Mouse (Mus musculus): ENCODE measurements around the gene Col28a1. TPM values are rescaled to one million over a fixed set of nuclear protein-coding genes. Genes with fewer than 3 reads are reported as not detected.

Col28a1 gene
- polyA plus RNA-seq, 1 experiment from 2014 or later, result 0.04 TPM

GRCm38 (mm10) chr6:8160001-8160400 lies 32.4 kb downstream of the Col28a1 start:
- no peak overlapping the region for H3K27ac ChIP-seq (replicated peaks in 1 of 2; ENCODE audit: control insufficient read depth in 1 of 2, insufficient read depth in 1 of 2, low read depth in 2 of 2, low read length in 2 of 2)
- no peak overlapping the region for H3K4me2 ChIP-seq (ENCODE audit: low read length)
- no peaks in the 10 kb centered on the region for H3K36me3 ChIP-seq (ENCODE audit: control insufficient read depth, insufficient read depth, low read length)
- no peak overlapping the region for H3K9ac ChIP-seq (ENCODE audit: low read length)
- 62% methylated on average over 2 of the region's 2 CpGs for WGBS
- H3K4me3 ChIP-seq (ENCODE audit: control insufficient read depth in 1 of 2, insufficient read depth in 1 of 2, low read depth in 1 of 2, low read length in 2 of 2), result no peak overlapping the region
- H3K9me3 ChIP-seq (ENCODE audit: control insufficient read depth, low read length), result no peaks in the 10 kb centered on the region
- no peak for ATAC-seq (ENCODE audit: insufficient number of reproducible peaks, insufficient read depth, low FRiP score, low read depth)
- H3K27me3 ChIP-seq (ENCODE audit: control insufficient read depth, insufficient read depth, low read length), result no peaks in the 10 kb centered on the region
- H3K4me1 ChIP-seq (ENCODE audit: control insufficient read depth in 2 of 2, insufficient read depth in 2 of 2, low read length in 2 of 2), result peaks cover 0 to 4% of the 10 kb centered on the region in 2 experiments; a peak in 1 of 4 replicates

- ATAC-seq (ENCODE audit: insufficient number of reproducible peaks, insufficient read depth, low FRiP score, low read depth), result no peak
- H3K4me3 ChIP-seq (ENCODE audit: control insufficient read depth in 1 of 2, insufficient read depth in 1 of 2, low read depth in 1 of 2, low read length in 2 of 2), result no peak overlapping the region
- no peaks in the 10 kb centered on the region for H3K36me3 ChIP-seq (ENCODE audit: control insufficient read depth, insufficient read depth, low read length)
- no peak overlapping the region for H3K9ac ChIP-seq (ENCODE audit: low read length)
- H3K9me3 ChIP-seq (ENCODE audit: control insufficient read depth, low read length), result no peaks in the 10 kb centered on the region
- H3K27me3 ChIP-seq (ENCODE audit: control insufficient read depth, insufficient read depth, low read length), result no peaks in the 10 kb centered on the region
- peaks cover 0 to 4% of the 10 kb centered on the region in 2 experiments; a peak in 1 of 4 replicates for H3K4me1 ChIP-seq (ENCODE audit: control insufficient read depth in 2 of 2, insufficient read depth in 2 of 2, low read length in 2 of 2)
- no peak overlapping the region for H3K27ac ChIP-seq (replicated peaks in 1 of 2; ENCODE audit: control insufficient read depth in 1 of 2, insufficient read depth in 1 of 2, low read depth in 2 of 2, low read length in 2 of 2)
- H3K4me2 ChIP-seq (ENCODE audit: low read length), result no peak overlapping the region
These were observed 35.3 kb downstream of the Col28a1 start for GRCm38 (mm10) chr6:8157121-8157520.

GRCm38 (mm10) chr6:8152551-8153361 lies 39.7 kb downstream of the Col28a1 start:
- no peak for ATAC-seq (ENCODE audit: insufficient number of reproducible peaks, insufficient read depth, low FRiP score, low read depth)
- no peak overlapping the region for H3K27ac ChIP-seq (replicated peaks in 1 of 2; ENCODE audit: control insufficient read depth in 1 of 2, insufficient read depth in 1 of 2, low read depth in 2 of 2, low read length in 2 of 2)
- H3K9ac ChIP-seq (ENCODE audit: low read length), result no peak overlapping the region
- no peaks in the 10 kb centered on the region for H3K4me1 ChIP-seq (ENCODE audit: control insufficient read depth in 2 of 2, insufficient read depth in 2 of 2, low read length in 2 of 2)
- no peak overlapping the region for H3K4me2 ChIP-seq (ENCODE audit: low read length)
- H3K4me3 ChIP-seq (ENCODE audit: control insufficient read depth in 1 of 2, insufficient read depth in 1 of 2, low read depth in 1 of 2, low read length in 2 of 2), result no peak overlapping the region
- H3K9me3 ChIP-seq (ENCODE audit: control insufficient read depth, low read length), result no peaks in the 10 kb centered on the region
- H3K36me3 ChIP-seq (ENCODE audit: control insufficient read depth, insufficient read depth, low read length), result no peaks in the 10 kb centered on the region
- 66% methylated on average over 10 of the region's 10 CpGs for WGBS
- no peaks in the 10 kb centered on the region for H3K27me3 ChIP-seq (ENCODE audit: control insufficient read depth, insufficient read depth, low read length)

GRCm38 (mm10) chr6:8148916-8149315 lies 43.5 kb downstream of the Col28a1 start:
- Histone ChIP-seq H3K4me1 (ENCODE audit: control insufficient read depth in 2 of 2, insufficient read depth in 2 of 2, low read length in 2 of 2) (no peaks in the 10 kb centered on the region), H3K36me3 (ENCODE audit: control insufficient read depth, insufficient read depth, low read length) (no peaks in the 10 kb centered on the region), H3K9me3 (ENCODE audit: control insufficient read depth, low read length) (no peaks in the 10 kb centered on the region), H3K27me3 (ENCODE audit: control insufficient read depth, insufficient read depth, low read length) (no peaks in the 10 kb centered on the region), H3K9ac (ENCODE audit: low read length) (no peak overlapping the region), H3K4me3 (ENCODE audit: control insufficient read depth in 1 of 2, insufficient read depth in 1 of 2, low read depth in 1 of 2, low read length in 2 of 2) (no peak overlapping the region), H3K27ac (replicated peaks in 1 of 2; ENCODE audit: control insufficient read depth in 1 of 2, insufficient read depth in 1 of 2, low read depth in 2 of 2, low read length in 2 of 2) (no peak overlapping the region), H3K4me2 (ENCODE audit: low read length) (no peak overlapping the region)
- 89% methylated on average over 2 of the region's 2 CpGs for WGBS
- ATAC-seq (ENCODE audit: insufficient number of reproducible peaks, insufficient read depth, low FRiP score, low read depth), result no peak

- H3K27me3 ChIP-seq (ENCODE audit: control insufficient read depth, insufficient read depth, low read length), result no peaks in the 10 kb centered on the region
- H3K9me3 ChIP-seq (ENCODE audit: control insufficient read depth, low read length), result no peaks in the 10 kb centered on the region
- no peaks in the 10 kb centered on the region for H3K36me3 ChIP-seq (ENCODE audit: control insufficient read depth, insufficient read depth, low read length)
- no peak overlapping the region for H3K4me2 ChIP-seq (ENCODE audit: low read length)
- no peak overlapping the region for H3K27ac ChIP-seq (replicated peaks in 1 of 2; ENCODE audit: control insufficient read depth in 1 of 2, insufficient read depth in 1 of 2, low read depth in 2 of 2, low read length in 2 of 2)
- WGBS, result 26% methylated on average over 1 of the region's 1 CpGs
- no peak overlapping the region for H3K4me3 ChIP-seq (ENCODE audit: control insufficient read depth in 1 of 2, insufficient read depth in 1 of 2, low read depth in 1 of 2, low read length in 2 of 2)
- no peak overlapping the region for H3K9ac ChIP-seq (ENCODE audit: low read length)
- no peaks in the 10 kb centered on the region for H3K4me1 ChIP-seq (ENCODE audit: control insufficient read depth in 2 of 2, insufficient read depth in 2 of 2, low read length in 2 of 2)
- ATAC-seq (ENCODE audit: insufficient number of reproducible peaks, insufficient read depth, low FRiP score, low read depth), result no peak
These were observed 50.5 kb downstream of the Col28a1 start for GRCm38 (mm10) chr6:8141881-8142280.

- no peaks in the 10 kb centered on the region for H3K9me3 ChIP-seq (ENCODE audit: control insufficient read depth, low read length)
- H3K9ac ChIP-seq (ENCODE audit: low read length), result no peak overlapping the region
- no peak overlapping the region for H3K27ac ChIP-seq (replicated peaks in 1 of 2; ENCODE audit: control insufficient read depth in 1 of 2, insufficient read depth in 1 of 2, low read depth in 2 of 2, low read length in 2 of 2)
- no peaks in the 10 kb centered on the region for H3K36me3 ChIP-seq (ENCODE audit: control insufficient read depth, insufficient read depth, low read length)
- H3K27me3 ChIP-seq (ENCODE audit: control insufficient read depth, insufficient read depth, low read length), result no peaks in the 10 kb centered on the region
- WGBS, result 78% methylated on average over 7 of the region's 7 CpGs
- no peaks in the 10 kb centered on the region for H3K4me1 ChIP-seq (ENCODE audit: control insufficient read depth in 2 of 2, insufficient read depth in 2 of 2, low read length in 2 of 2)
- ATAC-seq (ENCODE audit: insufficient number of reproducible peaks, insufficient read depth, low FRiP score, low read depth), result no peak
- H3K4me2 ChIP-seq (ENCODE audit: low read length), result no peak overlapping the region
- H3K4me3 ChIP-seq (ENCODE audit: control insufficient read depth in 1 of 2, insufficient read depth in 1 of 2, low read depth in 1 of 2, low read length in 2 of 2), result no peak overlapping the region
These were observed 62.3 kb downstream of the Col28a1 start for GRCm38 (mm10) chr6:8130149-8130548.

GRCm38 (mm10) chr6:8128164-8128563 lies 64.3 kb downstream of the Col28a1 start:
- no peaks in the 10 kb centered on the region for H3K9me3 ChIP-seq (ENCODE audit: control insufficient read depth, low read length)
- H3K27me3 ChIP-seq (ENCODE audit: control insufficient read depth, insufficient read depth, low read length), result no peaks in the 10 kb centered on the region
- H3K4me2 ChIP-seq (ENCODE audit: low read length), result no peak overlapping the region
- H3K36me3 ChIP-seq (ENCODE audit: control insufficient read depth, insufficient read depth, low read length), result no peaks in the 10 kb centered on the region
- H3K4me1 ChIP-seq (ENCODE audit: control insufficient read depth in 2 of 2, insufficient read depth in 2 of 2, low read length in 2 of 2), result no peaks in the 10 kb centered on the region
- H3K4me3 ChIP-seq (ENCODE audit: control insufficient read depth in 1 of 2, insufficient read depth in 1 of 2, low read depth in 1 of 2, low read length in 2 of 2), result no peak overlapping the region
- WGBS, result 84% methylated on average over 1 of the region's 1 CpGs
- no peak for ATAC-seq (ENCODE audit: insufficient number of reproducible peaks, insufficient read depth, low FRiP score, low read depth)
- H3K27ac ChIP-seq (replicated peaks in 1 of 2; ENCODE audit: control insufficient read depth in 1 of 2, insufficient read depth in 1 of 2, low read depth in 2 of 2, low read length in 2 of 2), result no peak overlapping the region
- no peak overlapping the region for H3K9ac ChIP-seq (ENCODE audit: low read length)

- Histone ChIP-seq H3K4me1 (ENCODE audit: control insufficient read depth in 2 of 2, insufficient read depth in 2 of 2, low read length in 2 of 2) (no peaks in the 10 kb centered on the region), H3K27ac (replicated peaks in 1 of 2; ENCODE audit: control insufficient read depth in 1 of 2, insufficient read depth in 1 of 2, low read depth in 2 of 2, low read length in 2 of 2) (no peak overlapping the region), H3K4me3 (ENCODE audit: control insufficient read depth in 1 of 2, insufficient read depth in 1 of 2, low read depth in 1 of 2, low read length in 2 of 2) (no peak overlapping the region), H3K27me3 (ENCODE audit: control insufficient read depth, insufficient read depth, low read length) (no peaks in the 10 kb centered on the region), H3K36me3 (ENCODE audit: control insufficient read depth, insufficient read depth, low read length) (no peaks in the 10 kb centered on the region), H3K4me2 (ENCODE audit: low read length) (no peak overlapping the region), H3K9me3 (ENCODE audit: control insufficient read depth, low read length) (no peaks in the 10 kb centered on the region), H3K9ac (ENCODE audit: low read length) (no peak overlapping the region)
- no peak for ATAC-seq (ENCODE audit: insufficient number of reproducible peaks, insufficient read depth, low FRiP score, low read depth)
- 62% methylated on average over 3 of the region's 3 CpGs for WGBS
These were observed 65.9 kb downstream of the Col28a1 start for GRCm38 (mm10) chr6:8126545-8126944.

Data from heart, embryonic 14.5 days (tissue).